Mouse (Mus musculus) embryo, embryonic 10.5 days (tissue): ENCODE data around the gene Epn3.
A peak's percentile ranks its signal among the peaks of the same experiment; 100 is the strongest.

Experiments used
- DNase-seq: peaks from one replicate; pipeline ENCODE4 v3.0.0-alpha.2; 2015; ENCODE audit warnings: low spot score

Gene Epn3

GRCm38 (mm10) chr11:94471740-94472584 is 27.8 kb downstream of the Epn3 start:
- no peak for DNase-seq

- DNase-seq, result peak; percentile 79
Measured at GRCm38 (mm10) chr11:94470391-94470790, 29.4 kb downstream of the Epn3 start.

DNA sequence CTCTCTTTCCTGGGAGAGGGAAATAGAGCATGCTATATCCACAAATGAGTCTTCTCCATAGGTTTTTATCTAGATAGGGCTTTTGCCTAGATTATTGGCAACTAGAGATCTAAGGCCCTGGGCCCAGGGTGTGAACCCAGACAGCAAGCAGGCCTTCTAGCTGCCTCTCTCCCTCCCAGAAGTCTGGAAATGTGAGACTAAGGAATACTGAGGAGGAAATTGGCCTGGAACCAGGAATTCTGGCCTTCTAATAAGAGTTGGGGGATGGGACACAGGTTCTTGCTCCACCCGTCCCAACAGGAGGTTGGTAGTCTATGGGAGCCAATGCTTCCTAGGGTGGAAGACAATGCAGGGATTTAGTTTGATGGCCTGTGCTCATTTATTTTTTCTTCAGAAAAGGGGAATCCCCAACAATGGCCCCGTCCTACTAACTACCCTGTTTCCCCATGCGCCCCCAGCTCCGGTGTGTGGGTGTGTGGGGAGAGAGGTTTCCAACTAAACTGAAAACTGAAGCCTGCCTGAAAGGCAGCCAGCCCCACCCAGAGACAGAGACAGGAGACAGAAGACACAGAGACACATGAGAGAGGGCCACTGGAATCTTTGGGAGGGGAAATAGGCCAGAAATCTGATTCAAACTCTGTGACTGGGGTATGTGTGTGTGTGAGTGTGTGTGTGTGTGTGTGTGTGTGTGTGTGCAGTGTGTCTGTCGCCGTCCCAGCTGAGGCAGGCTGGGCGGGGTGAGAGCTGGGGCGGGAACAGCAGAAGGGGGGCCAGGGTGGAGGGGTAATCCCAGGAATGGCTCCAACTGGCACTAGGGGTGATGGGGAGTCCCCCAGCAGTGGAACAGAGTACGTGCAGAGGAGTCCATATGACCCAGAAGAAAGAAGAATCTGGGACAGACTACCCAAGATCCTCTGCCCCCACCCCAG is 30.4 kb downstream of the Epn3 start:
- no peak for DNase-seq

- peak; percentile 93 for DNase-seq
Measured at GRCm38 (mm10) chr11:94468582-94469064, 31.2 kb downstream of the Epn3 start.

DNA sequence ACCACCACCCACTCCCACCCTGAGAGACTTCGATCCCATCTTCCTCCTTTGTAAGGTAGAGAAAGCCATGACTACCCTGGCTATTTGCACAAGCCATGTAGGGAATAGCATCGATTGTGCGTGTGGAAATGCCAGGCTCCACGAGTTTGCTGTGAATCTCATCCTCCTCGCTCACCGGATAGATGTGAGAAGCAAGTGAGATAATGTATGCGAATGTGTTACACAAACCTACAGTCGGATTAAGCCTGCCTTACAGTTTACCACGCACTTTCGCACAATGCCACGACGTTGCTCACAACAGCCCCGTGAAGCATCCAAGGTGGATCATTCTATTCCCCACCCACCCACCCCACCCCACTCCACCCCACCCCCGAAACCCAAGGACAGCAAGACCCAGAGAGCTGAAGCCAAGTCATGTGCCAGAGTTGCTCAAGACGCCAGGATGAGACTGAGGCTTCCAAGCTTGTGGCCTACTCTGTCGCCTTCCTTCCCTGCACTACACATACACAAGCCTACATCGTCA is 33.4 kb downstream of the Epn3 start:
- no peak for DNase-seq

DNA sequence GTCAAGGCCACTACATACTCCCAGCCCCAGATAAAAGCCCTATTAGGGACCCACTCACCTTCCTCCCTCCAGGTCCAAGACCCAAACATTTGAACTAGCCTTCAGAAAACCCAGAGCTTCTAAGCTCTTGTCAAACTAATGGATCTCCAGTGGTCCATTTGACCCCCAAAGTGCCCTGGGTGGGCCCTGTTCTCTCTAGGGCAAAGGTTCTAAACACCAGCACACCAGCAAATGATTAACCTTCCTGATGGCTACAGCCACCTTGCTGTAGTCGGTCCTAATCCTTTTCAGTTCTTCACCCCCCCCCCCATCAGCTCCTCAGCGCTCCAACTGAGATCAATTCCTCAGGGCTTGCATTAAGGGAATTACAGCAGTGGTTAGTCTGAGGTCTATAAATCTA is 35.6 kb downstream of the Epn3 start:
- DNase-seq, result no peak

- DNase-seq, result no peak
Measured at GRCm38 (mm10) chr11:94461856-94462255, 37.9 kb downstream of the Epn3 start.

DNA sequence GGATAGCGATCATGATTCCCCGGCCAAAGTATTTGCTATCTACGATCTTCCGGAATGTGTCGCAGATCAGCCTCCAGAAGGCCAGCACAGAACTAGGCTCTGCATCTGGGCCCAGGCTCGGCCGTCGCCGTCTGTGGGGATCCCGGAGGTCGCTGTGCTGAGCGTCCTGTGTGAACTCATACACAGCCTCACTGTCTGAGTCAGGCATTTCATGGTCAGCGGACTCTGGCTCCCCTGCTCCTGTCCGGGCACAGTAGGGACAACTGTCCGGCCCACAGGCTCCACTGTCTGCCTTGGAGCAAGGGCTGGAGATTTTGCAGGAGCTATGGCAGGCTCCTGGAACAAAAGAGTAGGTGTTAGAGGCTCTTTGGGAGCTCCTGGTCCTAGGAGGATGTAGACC is 42.8 kb downstream of the Epn3 start:
- no peak for DNase-seq

- no peak for DNase-seq
Measured at GRCm38 (mm10) chr11:94456347-94456746, 43.4 kb downstream of the Epn3 start.

DNA sequence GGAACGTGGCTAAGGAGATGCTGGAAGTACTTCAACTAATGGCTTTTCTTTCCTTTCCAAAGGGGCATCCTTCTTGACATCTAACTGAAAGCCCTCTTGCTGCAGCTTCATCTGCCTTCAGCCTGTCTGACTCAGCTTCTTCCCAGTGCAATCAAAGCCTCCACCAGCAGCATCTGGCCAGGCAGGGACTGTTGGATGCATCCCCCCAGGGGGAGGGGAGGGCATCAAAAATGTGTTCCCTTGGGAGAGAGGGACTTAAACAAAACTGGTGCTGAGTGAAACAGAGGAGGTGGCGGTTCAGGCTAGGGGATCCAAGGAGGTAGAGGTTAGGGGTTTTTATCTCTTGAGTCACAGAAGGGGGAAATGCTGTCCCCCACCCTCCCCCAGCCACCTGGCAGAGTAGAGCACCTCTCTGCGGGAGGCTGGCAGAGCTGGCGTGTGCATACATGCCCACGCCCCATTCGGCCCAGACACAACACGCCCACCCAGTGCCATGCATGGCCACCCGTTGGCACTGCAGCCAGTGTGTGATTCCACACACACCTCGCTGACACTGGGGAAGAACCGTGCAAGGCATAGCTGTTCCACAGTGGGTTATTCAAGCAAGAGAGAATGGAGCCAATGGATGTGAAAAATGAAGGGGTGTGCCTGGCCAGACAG is 44.5 kb downstream of the Epn3 start:
- no peak for DNase-seq

DNA sequence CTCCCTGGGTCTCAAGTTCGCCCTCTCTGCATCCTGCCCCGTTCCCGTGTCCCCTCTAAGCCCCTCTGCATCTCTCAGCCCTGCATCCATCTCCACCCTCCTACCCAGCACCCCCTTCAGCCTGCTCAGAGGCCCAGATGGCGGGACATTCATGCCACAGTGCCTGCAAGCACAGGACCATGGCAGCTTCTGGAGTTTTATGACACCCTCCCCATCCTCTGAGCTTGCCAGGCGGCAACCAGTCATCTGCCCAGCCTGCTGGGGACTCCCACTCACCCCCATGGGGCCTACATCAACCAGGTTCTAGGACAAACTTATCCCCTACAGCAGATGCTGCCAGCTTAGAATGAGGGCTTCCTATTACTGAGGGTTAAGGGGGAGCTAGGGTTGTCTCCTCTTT is 45.0 kb downstream of the Epn3 start:
- no peak for DNase-seq

DNA sequence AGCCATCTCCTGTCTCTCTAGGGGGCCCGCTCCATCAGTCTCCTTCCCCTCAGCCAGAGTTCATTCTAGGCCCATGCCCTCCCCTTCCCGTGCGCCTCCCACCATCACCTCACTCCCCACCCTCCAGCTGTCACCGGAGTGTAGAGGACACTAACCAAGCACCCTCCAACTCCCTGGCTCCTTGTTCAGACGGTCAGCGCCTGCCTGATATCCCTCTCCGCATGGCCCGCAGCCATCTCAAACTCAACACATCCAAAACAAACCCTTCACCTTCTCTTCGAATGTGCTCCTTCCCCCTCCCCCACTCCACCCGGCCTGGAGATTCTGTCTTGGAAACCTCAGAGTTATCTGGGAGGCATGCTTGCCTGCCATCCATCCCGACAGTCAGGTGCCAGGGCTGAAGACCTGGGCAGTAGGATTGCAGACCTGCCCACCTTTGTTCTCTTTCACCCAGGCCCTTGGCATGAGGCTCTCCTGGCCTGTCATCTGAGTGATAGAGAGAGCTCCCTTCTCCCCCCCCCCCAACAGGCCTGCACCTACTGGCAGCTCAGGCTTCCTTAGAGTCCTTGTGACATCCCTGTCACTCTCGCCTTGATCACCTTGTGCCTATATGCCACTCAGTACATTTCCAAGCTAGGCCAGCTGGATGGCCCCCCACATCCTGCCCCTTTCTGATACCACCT is 48.5 kb downstream of the Epn3 start:
- DNase-seq, result no peak

- no peak for DNase-seq
Measured at GRCm38 (mm10) chr11:94449886-94450285, 49.9 kb downstream of the Epn3 start.

GRCm38 (mm10) chr11:94449239-94449638 is 50.5 kb downstream of the Epn3 start:
- DNase-seq, result no peak

DNA sequence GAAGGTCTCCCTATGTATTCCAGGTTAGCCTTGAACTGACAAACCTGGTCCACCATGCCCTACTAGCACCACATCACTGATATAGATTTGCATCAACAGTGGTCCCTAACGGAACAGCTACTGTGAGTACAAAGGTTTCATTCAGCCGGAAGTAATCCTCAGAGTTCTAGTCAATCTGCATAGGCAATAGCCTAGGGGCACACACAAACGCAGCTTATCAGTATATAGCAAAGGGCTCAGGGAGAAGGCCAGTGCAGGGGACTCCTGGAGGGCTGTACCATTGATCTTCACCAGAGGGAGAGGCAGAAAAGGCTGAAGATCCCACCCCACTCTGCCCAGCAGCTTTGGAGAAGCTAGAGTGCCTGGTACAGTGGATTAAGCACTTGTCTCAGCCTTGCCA is 52.8 kb downstream of the Epn3 start:
- peak; percentile 67 for DNase-seq

GRCm38 (mm10) chr11:94445300-94445699 is 54.5 kb downstream of the Epn3 start:
- DNase-seq, result no peak

- DNase-seq, result no peak
Measured at GRCm38 (mm10) chr11:94444829-94445228, 54.9 kb downstream of the Epn3 start.

DNA sequence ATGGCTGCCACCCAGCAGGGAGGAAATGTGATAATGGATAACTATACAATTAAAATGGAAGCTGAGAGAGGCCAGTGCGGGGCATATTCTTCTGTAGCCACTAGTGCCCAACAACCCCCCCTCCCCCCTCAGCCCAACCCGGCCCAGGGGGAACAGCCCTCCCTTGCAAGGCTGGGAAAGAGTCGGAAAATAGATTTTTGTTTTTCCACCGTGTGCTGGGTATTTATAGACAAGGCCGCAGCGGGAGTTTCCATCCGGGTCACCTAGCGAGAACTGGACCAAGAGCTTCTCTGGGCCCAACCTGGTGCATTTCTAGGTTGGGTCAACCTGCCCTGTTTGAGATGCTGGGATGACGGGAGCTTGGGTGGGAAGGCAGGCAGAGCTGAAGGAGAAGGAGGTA is 58.0 kb downstream of the Epn3 start:
- DNase-seq, result no peak

DNA sequence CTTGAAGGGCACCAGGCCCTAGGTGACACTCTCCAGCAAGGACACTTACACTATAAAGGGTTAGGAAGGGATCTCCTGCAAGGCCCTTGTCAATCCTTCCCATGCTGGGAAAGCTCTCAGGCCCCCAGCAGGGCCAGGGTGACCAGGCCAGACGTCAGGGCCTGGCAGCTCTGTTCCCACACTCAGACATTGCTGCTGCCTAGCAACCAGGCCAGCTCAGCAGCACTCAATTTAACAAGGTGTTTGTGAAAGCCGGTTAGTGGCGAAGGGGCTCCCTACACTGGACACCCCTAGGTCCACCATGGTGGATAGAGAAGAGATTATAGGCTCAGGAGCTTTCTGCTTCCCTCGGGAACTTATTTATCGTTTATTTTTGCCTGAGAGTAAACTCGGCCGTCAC is 58.7 kb downstream of the Epn3 start:
- DNase-seq, result peak; percentile 46

DNA sequence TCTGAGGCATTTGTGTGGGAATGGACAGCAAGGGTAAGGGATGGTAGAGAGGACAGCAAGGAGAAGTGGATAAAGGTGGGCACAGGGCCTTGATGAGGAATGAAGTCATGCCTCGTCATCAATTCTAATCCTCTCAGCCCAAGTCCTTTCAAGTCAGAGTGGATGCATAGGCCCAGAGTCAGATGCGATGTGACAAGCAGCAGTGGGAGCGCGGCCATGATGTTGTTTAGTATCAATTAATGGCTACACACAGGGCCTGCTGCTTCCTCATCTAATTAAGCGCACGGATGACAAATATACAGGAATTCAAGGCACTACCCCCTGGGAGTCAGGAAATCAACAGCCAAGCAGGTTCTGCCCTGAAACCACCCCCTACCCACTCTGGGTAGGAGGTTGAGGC is 59.4 kb downstream of the Epn3 start:
- DNase-seq, result no peak
